Mouse (Mus musculus) CH12.LX (cell line): ENCODE measurements around the gene Enkd1. TPM values are rescaled to one million over a fixed set of nuclear protein-coding genes. Genes with fewer than 3 reads are reported as not detected.
A peak's percentile ranks its signal among the peaks of the same experiment; 100 is the strongest.

Experiments
- DNase-seq: peaks from one replicate; pipeline ENCODE4 v3.0.0-alpha.2; 2013; ENCODE audit errors: extremely low read depth
- H3K27ac ChIP-seq: 2 replicates; pipeline ENCODE4 v1.5.1; 2012; ENCODE audit warnings: low read depth, mild to moderate bottlenecking, control low read depth, moderate library complexity; ENCODE audit not compliant: insufficient read depth
- H3K27me3 ChIP-seq: replicated peaks from 2 replicates; pipeline ENCODE3; 2012; ENCODE audit warnings: inconsistent platforms
- H3K36me3 ChIP-seq, 2 experiments: replicated peaks in 1 of 2; 2 replicates each; pipeline versions ENCODE3 to v1.6.1; 2012; ENCODE audit warnings: inconsistent platforms in 1 of 2, low read length in 1 of 2, mild to moderate bottlenecking in 1 of 2, mixed read lengths in 1 of 2, moderate library complexity in 1 of 2; ENCODE audit not compliant: control insufficient read depth in 1 of 2, insufficient read depth in 1 of 2
- H3K4me1 ChIP-seq, 2 experiments: 2 replicates each; pipeline ENCODE4 v1.6.1; 2012; ENCODE audit warnings: inconsistent platforms in 1 of 2, moderate library complexity in 1 of 2; ENCODE audit not compliant: insufficient read depth in 2 of 2, control insufficient read depth in 1 of 2
- H3K4me2 ChIP-seq: 2 replicates; pipeline ENCODE4 v1.6.1; 2012; ENCODE audit warnings: low read depth, mild to moderate bottlenecking, control low read depth; ENCODE audit not compliant: poor library complexity, insufficient read depth, severe bottlenecking
- H3K4me3 ChIP-seq, 3 experiments: fragments of 150-350 bp in 1 of 3; sonication (generic) in 1 of 3; replicated peaks in 1 of 3; 2 replicates each; pipeline versions ENCODE3 to v1.5.1; 2011 to 2012; ENCODE audit warnings: low read depth in 2 of 3, low read length in 2 of 3, mild to moderate bottlenecking in 2 of 3, moderate library complexity in 2 of 3, control low read depth in 1 of 3, improper control_type of control experiment in 1 of 3, inconsistent platforms in 1 of 3, mixed read lengths in 1 of 3; ENCODE audit not compliant: poor library complexity in 1 of 3
- H3K79me2 ChIP-seq: replicated peaks from 2 replicates; pipeline ENCODE4 v1.6.1; 2012; ENCODE audit warnings: mild to moderate bottlenecking, moderate library complexity; ENCODE audit not compliant: control insufficient read depth, poor library complexity, insufficient read depth, severe bottlenecking; ENCODE audit errors: extremely low read depth
- H3K9ac ChIP-seq: 2 replicates; pipeline ENCODE4 v1.6.1; 2012; ENCODE audit warnings: low read depth, mild to moderate bottlenecking, control low read depth, moderate library complexity; ENCODE audit not compliant: insufficient read depth
- H3K9me3 ChIP-seq: replicated peaks from 2 replicates; pipeline ENCODE3; 2012; ENCODE audit warnings: low read length, inconsistent platforms, mixed read lengths
- CHD1 ChIP-seq: IDR thresholded peaks from 2 replicates; pipeline ENCODE4 v1.6.1; 2012; ENCODE audit warnings: low read depth, low read length, improper control_type of control experiment, inconsistent platforms
- CTCF ChIP-seq, 2 experiments: IDR thresholded peaks in 1 of 2; conservative IDR thresholded peaks in 1 of 2; 2 replicates each; pipeline ENCODE4 v1.5.1; 2011 to 2012; ENCODE audit warnings: low read depth in 2 of 2, low read length in 2 of 2, improper control_type of control experiment in 1 of 2, inconsistent platforms in 1 of 2, mild to moderate bottlenecking in 1 of 2, moderate library complexity in 1 of 2
- E2F4 ChIP-seq: IDR thresholded peaks from 2 replicates; pipeline ENCODE4 v1.6.1; 2011; ENCODE audit warnings: low read depth, low read length, improper control_type of control experiment; ENCODE audit not compliant: insufficient replicate concordance
- EP300 ChIP-seq: IDR thresholded peaks from 2 replicates; pipeline ENCODE4 v1.6.1; 2011; ENCODE audit warnings: low read length, improper control_type of control experiment
- ETS1 ChIP-seq: conservative IDR thresholded peaks from 2 replicates; pipeline ENCODE4 v1.6.1; 2012; ENCODE audit warnings: low read depth, mild to moderate bottlenecking, inconsistent platforms, low read length, improper control_type of control experiment, moderate library complexity
- GABPA ChIP-seq: IDR thresholded peaks from 2 replicates; pipeline ENCODE4 v1.6.1; 2012; ENCODE audit warnings: low read depth, low read length, improper control_type of control experiment, inconsistent platforms; ENCODE audit not compliant: insufficient replicate concordance
- IRF4 ChIP-seq: IDR thresholded peaks from 2 replicates; pipeline ENCODE4 v1.6.1; 2014; ENCODE audit warnings: low read depth, mild to moderate bottlenecking, inconsistent platforms, low read length, improper control_type of control experiment
- KAT2A ChIP-seq: IDR thresholded peaks from 2 replicates; pipeline ENCODE4 v1.6.1; 2012; ENCODE audit warnings: low read length, improper control_type of control experiment, inconsistent platforms; ENCODE audit not compliant: insufficient replicate concordance
- MAFK ChIP-seq: IDR thresholded peaks from 2 replicates; pipeline ENCODE4 v1.6.1; 2011; ENCODE audit warnings: low read length, improper control_type of control experiment; ENCODE audit not compliant: insufficient replicate concordance
- MAX ChIP-seq: IDR thresholded peaks from 2 replicates; pipeline ENCODE4 v1.6.1; 2011; ENCODE audit warnings: low read length, improper control_type of control experiment
- MYC ChIP-seq: IDR thresholded peaks from 2 replicates; pipeline ENCODE4 v1.6.1; 2011; ENCODE audit warnings: low read depth, mild to moderate bottlenecking, improper control_type of control experiment, low read length
- RAD21 ChIP-seq: IDR thresholded peaks from 2 replicates; pipeline ENCODE4 v1.6.1; 2011; ENCODE audit warnings: low read depth, mild to moderate bottlenecking, low read length, improper control_type of control experiment, moderate library complexity
- SMC3 ChIP-seq: IDR thresholded peaks from 2 replicates; pipeline ENCODE4 v1.6.1; 2011; ENCODE audit warnings: low read depth, low read length, improper control_type of control experiment
- TCF12 ChIP-seq: IDR thresholded peaks from 2 replicates; pipeline ENCODE4 v1.6.1; 2014; ENCODE audit warnings: low read depth, mild to moderate bottlenecking, inconsistent platforms, low read length, improper control_type of control experiment
- UBTF ChIP-seq: IDR thresholded peaks from 2 replicates; pipeline ENCODE4 v1.6.1; 2012; ENCODE audit warnings: low read depth, mild to moderate bottlenecking, inconsistent platforms, low read length, improper control_type of control experiment, moderate library complexity
- USF1 ChIP-seq: IDR thresholded peaks from 2 replicates; pipeline ENCODE4 v1.6.1; 2014; ENCODE audit warnings: low read depth, mild to moderate bottlenecking, inconsistent platforms, low read length, improper control_type of control experiment
- ZMIZ1 ChIP-seq: IDR thresholded peaks from 2 replicates; pipeline ENCODE4 v1.6.1; 2012; ENCODE audit warnings: low read depth, mild to moderate bottlenecking, inconsistent platforms, low read length, improper control_type of control experiment
- ZNF384 ChIP-seq: IDR thresholded peaks from 2 replicates; pipeline ENCODE4 v1.6.1; 2012; ENCODE audit warnings: low read depth, low read length, improper control_type of control experiment, inconsistent platforms
- dilution Hi-C: fragments of 300-500 bp; cut with MboI; formaldehyde crosslinking; loops from 2 replicates; pipeline ENCODE4 v1.14.3; 2020; ENCODE audit warnings: low sequenced_read_pairs; ENCODE audit not compliant: extremely low pct_unique_long_range_greater_than_20kb, extremely low pct_ligation_motif_present
- in situ Hi-C: fragments of 300-500 bp; cut with MboI; formaldehyde crosslinking; loops from 3 replicates; pipeline ENCODE4 v1.14.3; 2019; ENCODE audit warnings: low sequenced_read_pairs, low pct_ligation_motif_present, low pct_unique_long_range_greater_than_20kb, mixed read lengths
- polyA plus RNA-seq: library from polyadenylated mRNA; unstranded; fragments of >175 nt; gene quantifications from 2 replicates; pipeline ENCODE4 v1.2.1, GENCODE M21; 2012; ENCODE audit warnings: low read depth; ENCODE audit not compliant: insufficient read length
- total RNA-seq, 2 experiments: library from RNA; depleted of rRNA; stranded (reverse); fragments of 300-350 nt in 1 of 2; fragments of >200 nt in 1 of 2; gene quantifications; 2 replicates each; pipeline ENCODE4 v1.2.3; 2012 to 2014

The Enkd1 gene
- total and polyA plus RNA-seq, 3 experiments, result 15.6 to 35.9 (median 27.4) TPM

DNA sequence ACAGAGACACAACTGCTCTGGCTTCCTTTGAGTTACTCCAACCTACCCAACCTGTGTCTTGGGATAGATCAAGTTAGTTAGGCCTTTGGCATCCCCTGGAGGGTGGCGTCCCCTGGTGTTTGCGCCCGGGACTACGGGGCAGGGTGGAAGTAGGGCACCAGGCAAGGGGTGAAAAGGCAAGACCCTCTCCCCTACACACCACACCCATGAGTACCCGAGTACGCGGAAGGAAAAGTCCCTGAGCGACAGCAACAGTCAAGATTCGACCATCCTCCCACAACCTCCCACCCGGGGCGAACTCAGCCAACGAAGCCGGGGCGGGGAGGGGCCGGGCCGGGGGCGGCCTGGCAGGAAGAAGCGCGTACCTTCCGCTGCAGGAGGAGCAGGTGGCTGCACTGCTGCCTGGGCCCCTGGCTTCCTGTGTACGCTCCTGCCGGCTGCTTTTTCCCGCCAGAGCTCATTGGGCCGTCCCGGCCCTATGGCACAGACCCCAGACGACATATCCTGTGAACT is 22.2 kb downstream of the Enkd1 start, which contains the start of gene Carmil2 (continued):
- peak; percentile 95; the same call in 1 of the 2 replicates for TF ChIP-seq E2F4

DNA sequence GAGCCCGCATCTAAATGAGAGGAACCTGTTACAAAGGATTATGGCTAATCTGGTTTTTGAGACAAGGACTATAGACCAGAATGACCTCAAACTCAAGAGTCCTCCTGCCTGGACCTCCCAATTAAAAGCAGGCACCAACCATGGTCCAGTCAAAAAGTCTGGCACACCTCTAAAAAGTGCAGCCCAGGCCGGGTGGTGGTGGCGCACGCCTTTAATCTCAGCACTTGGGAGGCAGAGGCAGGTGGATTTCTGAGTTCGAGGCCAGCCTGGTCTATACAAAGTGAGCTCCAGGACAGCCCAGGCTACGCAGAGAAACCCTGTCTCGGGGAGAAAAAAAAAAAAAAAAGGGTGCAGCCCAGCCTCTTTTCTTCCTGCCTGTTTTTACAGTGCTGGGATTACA is 22.7 kb downstream of the Enkd1 start:
- dilution Hi-C loops, result no loop called here
- peaks cover 42 to 72% of the 10 kb centered on the region in 2 experiments for H3K36me3 ChIP-seq
- TF ChIP-seq ZNF384, result peak; percentile 66
- no peak for TF ChIP-seq IRF4
- no peak for TF ChIP-seq MYC
- peak overlapping the region; percentile 78 for H3K9ac ChIP-seq
- H3K9me3 ChIP-seq, result no peaks in the 10 kb centered on the region
- 0 out of 2 replicates have a peak overlapping the region, but pooled peaks have one; percentile 81 for H3K27ac ChIP-seq
- peak overlapping the region; percentile 92 for H3K4me2 ChIP-seq
- in situ Hi-C loops, result loop anchor here (5.0 kb wide), 1 partner anchor 48 kb away; the partner anchor contains the start of genes Agrp and Ctcf
- peak overlapping the region; percentile 58 to 70 (median 68) for H3K4me3 ChIP-seq
- H3K27me3 ChIP-seq, result no peaks in the 10 kb centered on the region
- H3K4me1 ChIP-seq, result peaks cover 2 to 56% of the 10 kb centered on the region in 2 experiments; a peak in 2 of 4 replicates
- DNase-seq, result no peak
- no peaks in the 10 kb centered on the region for H3K79me2 ChIP-seq

DNA sequence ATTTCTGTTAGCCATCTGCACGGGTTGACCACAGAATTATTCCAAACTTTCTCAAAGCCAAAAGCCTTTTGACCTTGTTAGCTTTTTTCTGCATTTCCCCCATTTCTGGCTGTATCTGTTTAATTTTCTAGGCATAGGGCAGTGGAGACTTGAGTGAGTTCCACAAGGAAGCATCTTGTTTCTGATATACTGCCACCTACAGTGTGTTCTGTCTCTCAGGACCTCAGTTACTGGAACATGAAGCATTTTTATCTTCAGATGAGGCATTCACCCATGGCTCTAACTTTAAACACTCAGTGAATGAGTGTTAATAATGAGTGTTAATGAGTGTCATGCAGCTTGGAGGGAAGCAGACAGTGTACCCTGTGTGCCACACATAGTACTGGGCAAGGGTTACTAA is 30.1 kb downstream of the Enkd1 start:
- H3K9ac ChIP-seq, result no peak overlapping the region
- dilution Hi-C loops (no loop called here), in situ Hi-C loops (no loop called here)
- no peak for DNase-seq
- H3K79me2 ChIP-seq, result 0 out of 2 replicates have a peak, but pooled peaks cover 2% of the 10 kb centered on the region
- H3K27ac ChIP-seq, result no peak overlapping the region
- peaks cover 65 to 90% of the 10 kb centered on the region in 2 experiments for H3K36me3 ChIP-seq
- no peaks in the 10 kb centered on the region for H3K9me3 ChIP-seq
- no peaks in the 10 kb centered on the region for H3K27me3 ChIP-seq
- TF ChIP-seq TCF12 (no peak), ETS1 (no peak), UBTF (no peak), GABPA (no peak), CHD1 (no peak), ZMIZ1 (no peak), MAFK (no peak), EP300 (no peak), KAT2A (no peak), IRF4 (no peak), RAD21 (no peak), SMC3 (peak; percentile 38), MAX (no peak), CTCF (conservative IDR thresholded peaks at IDR 0.05 in 1 of 2, IDR thresholded peaks at IDR 0.05 in 1 of 2; ENCODE audit: low read depth in 2 of 2, low read length in 2 of 2) (peak in 1 of 2 experiments; percentile 48; a peak in 2 of 4 replicates), USF1 (no peak)
- no peak overlapping the region for H3K4me3 ChIP-seq
- H3K4me2 ChIP-seq, result no peak overlapping the region
- peaks cover 0 to 8% of the 10 kb centered on the region in 2 experiments; a peak in 2 of 4 replicates for H3K4me1 ChIP-seq
